Mouse (Mus musculus) lung, embryonic 14.5 days (tissue): ENCODE data around the gene Evpl. TPM values are rescaled to one million over a fixed set of nuclear protein-coding genes. Genes with fewer than 3 reads are reported as not detected.

Source experiments
- ATAC-seq: fragments of 200-750 bp; cut with Nextera tagmentation; 2 replicates; pipeline ENCODE4 v1.8.0; 2017; ENCODE audit warnings: mild to moderate bottlenecking, moderate TSS enrichment, moderate library complexity; ENCODE audit not compliant: insufficient read depth
- DNase-seq: peaks from one replicate; pipeline ENCODE4 v3.0.0-alpha.2; 2015
- H3K27ac ChIP-seq: fragments of 300-500 bp; sonication (generic); 2 replicates; pipeline ENCODE4 v1.5.1; 2014; ENCODE audit warnings: low read depth, mild to moderate bottlenecking, moderate library complexity
- H3K27me3 ChIP-seq: fragments of 300-500 bp; sonication (generic); 2 replicates; pipeline ENCODE4 v1.6.1; 2014; ENCODE audit warnings: low read length, control low read depth; ENCODE audit not compliant: insufficient read depth
- H3K36me3 ChIP-seq: fragments of 300-500 bp; sonication (generic); 2 replicates; pipeline ENCODE4 v1.6.1; 2014; ENCODE audit warnings: control low read depth; ENCODE audit not compliant: insufficient read depth
- H3K4me1 ChIP-seq: fragments of 300-500 bp; sonication (generic); 2 replicates; pipeline ENCODE4 v1.6.1; 2014; ENCODE audit warnings: antibody characterized with exemption, control low read depth; ENCODE audit not compliant: insufficient read depth
- H3K4me2 ChIP-seq: fragments of 300-500 bp; sonication (generic); 2 replicates; pipeline ENCODE4 v1.6.1; 2014; ENCODE audit warnings: mild to moderate bottlenecking
- H3K4me3 ChIP-seq: fragments of 300-500 bp; sonication (generic); 2 replicates; pipeline ENCODE4 v1.5.1; 2014; ENCODE audit warnings: low read depth, low read length
- H3K9ac ChIP-seq: fragments of 300-500 bp; sonication (generic); 2 replicates; pipeline ENCODE4 v1.6.1; 2014
- H3K9me3 ChIP-seq: fragments of 300-500 bp; sonication (generic); 2 replicates; pipeline ENCODE4 v1.6.1; 2016; ENCODE audit warnings: low read depth, low read length, control low read depth
- CTCF ChIP-seq: IDR thresholded peaks from 2 replicates; pipeline ENCODE4 v1.5.1; 2016; ENCODE audit warnings: antibody characterized with exemption, low read depth
- WGBS: fragments of 180-500 bp; shearing (Covaris S2); extraction: QIAGEN DNeasy Blood & Tissue Kit; methylation state at CpG from one replicate; pipeline ENCODE4 v1.1.7; 2014; 5-methylcytosine and 5-hydroxymethylcytosine counted together
- polyA plus RNA-seq: library from polyadenylated mRNA; unstranded; fragments of >200 nt; fragmentation: Nextera tagmentation; extraction: Ambion mirVana; gene quantifications from 2 replicates; pipeline ENCODE4 v1.2.1, GENCODE M21; 2014

Gene Evpl
- 4.4 and 4.8 TPM in 2 replicates for polyA plus RNA-seq

DNA sequence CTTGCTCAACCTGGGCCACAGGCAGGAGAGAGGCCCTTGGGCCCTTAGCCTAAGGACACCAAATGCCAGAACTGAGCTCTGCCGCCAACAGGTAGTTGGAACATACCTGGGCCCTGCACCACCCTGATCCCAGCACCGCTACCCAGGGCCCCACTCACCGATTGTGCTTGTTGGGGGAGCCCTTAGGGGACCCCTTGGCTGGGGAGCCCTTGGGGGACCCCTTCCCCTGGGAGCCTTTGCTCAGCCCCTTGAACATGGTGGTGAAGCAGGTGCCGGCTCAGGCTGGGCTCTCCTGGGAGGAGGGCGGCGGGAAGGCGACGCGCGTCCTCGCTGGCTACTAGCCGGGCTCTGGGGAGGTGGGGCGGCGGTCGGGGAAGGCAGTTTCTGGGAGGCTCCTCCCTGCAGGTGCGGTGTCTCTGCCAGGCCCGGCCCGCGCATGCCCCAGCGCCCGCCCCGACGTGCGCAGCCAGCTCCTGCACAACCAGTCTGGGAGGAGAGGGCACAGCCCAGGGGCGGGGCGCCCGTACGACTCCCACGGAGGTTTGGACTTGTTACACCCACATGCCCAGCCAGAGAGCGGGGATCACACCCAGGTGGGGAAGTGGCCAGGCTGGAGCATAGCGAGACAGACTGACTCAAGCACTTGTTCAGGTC, at the start of gene Evpl:
Evpl (minus strand) TSS at position 336 of the 654 bp plus-strand sequence.
- H3K4me1 ChIP-seq, result no peaks in the 10 kb centered on the region
- H3K4me2 ChIP-seq, result peak within 1 kb of the TSS; percentile 60
- DNase-seq (peak; percentile 79), ATAC-seq (peak; percentile 91)
- peak within 1 kb of the TSS; percentile 27 for H3K4me3 ChIP-seq
- 0 out of 2 replicates have a peak, but pooled peaks cover under 1% of the 10 kb centered on the region for H3K36me3 ChIP-seq
- WGBS, result 10% methylated on average over 31 of the region's 31 CpGs
- TF ChIP-seq CTCF, result no peak
- no peaks in the 10 kb centered on the region for H3K9me3 ChIP-seq
- peak within 1 kb of the TSS; percentile 47; the same call in 1 of the 2 replicates for H3K27ac ChIP-seq
- peak within 1 kb of the TSS; percentile 42; the same call in 1 of the 2 replicates for H3K9ac ChIP-seq
- peaks cover 20% of the 10 kb centered on the region; the same call in 1 of the 2 replicates for H3K27me3 ChIP-seq

DNA sequence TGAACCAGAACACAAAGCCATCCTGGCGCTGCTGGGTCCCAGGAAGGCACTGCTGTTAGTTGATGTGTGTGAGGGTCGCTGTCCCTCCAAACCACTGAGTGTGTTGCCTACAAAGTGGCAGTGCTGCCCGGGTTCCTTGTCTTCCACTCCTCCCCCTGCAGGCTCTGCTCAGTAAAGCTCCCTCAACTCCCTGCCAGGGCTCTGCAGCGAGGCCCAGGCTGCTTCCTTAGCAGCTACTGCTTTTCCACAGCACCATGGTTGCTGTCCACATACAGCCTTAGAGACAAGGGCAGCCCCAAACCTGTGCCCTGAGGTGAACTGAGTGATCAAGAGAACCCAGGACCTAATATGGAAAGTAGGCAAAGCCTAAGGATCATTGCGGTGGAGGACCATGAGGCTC, 49.5 kb upstream of the Evpl start:
- Histone ChIP-seq H3K27me3 (peaks cover 23% of the 10 kb centered on the region), H3K9me3 (no peaks in the 10 kb centered on the region), H3K4me3 (no peak overlapping the region), H3K9ac (no peak overlapping the region), H3K36me3 (peaks cover 50% of the 10 kb centered on the region), H3K4me2 (no peak overlapping the region), H3K27ac (no peak overlapping the region), H3K4me1 (no peaks in the 10 kb centered on the region)
- ATAC-seq, result no peak
- no peak for DNase-seq
- no peak for TF ChIP-seq CTCF
- 67% methylated on average over 5 of the region's 5 CpGs for WGBS

DNA sequence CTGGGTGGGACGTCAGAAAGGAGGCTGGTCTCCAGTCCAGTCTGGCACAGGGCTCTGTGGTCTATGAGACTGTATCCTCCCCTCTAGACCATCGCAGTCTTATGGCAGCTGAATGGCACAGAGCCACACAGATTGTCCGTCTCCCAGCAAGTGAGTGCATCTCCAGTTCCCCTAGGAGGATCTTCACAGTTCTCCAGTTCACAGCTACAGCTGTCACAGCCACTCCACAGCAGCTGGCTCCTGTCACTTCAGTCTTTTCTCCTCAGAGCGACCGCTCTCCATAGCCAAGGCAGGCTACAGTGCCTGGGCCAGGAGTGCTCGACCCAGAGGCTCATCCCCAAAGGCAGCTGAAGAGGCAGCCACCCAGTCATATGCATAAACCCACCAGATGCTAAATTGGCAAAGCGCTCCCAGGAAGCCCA, 47.9 kb upstream of the Evpl start:
- peak; percentile 90 for DNase-seq
- Histone ChIP-seq H3K9me3 (no peaks in the 10 kb centered on the region), H3K36me3 (peaks cover 35% of the 10 kb centered on the region), H3K27me3 (peaks cover 39% of the 10 kb centered on the region), H3K27ac (no peak overlapping the region; the same call in 1 of the 2 replicates), H3K9ac (no peak overlapping the region), H3K4me3 (no peak overlapping the region), H3K4me2 (no peak overlapping the region), H3K4me1 (no peaks in the 10 kb centered on the region)
- 31% methylated on average over 7 of the region's 7 CpGs for WGBS
- ATAC-seq, result peak; percentile 90
- no peak for TF ChIP-seq CTCF

DNA sequence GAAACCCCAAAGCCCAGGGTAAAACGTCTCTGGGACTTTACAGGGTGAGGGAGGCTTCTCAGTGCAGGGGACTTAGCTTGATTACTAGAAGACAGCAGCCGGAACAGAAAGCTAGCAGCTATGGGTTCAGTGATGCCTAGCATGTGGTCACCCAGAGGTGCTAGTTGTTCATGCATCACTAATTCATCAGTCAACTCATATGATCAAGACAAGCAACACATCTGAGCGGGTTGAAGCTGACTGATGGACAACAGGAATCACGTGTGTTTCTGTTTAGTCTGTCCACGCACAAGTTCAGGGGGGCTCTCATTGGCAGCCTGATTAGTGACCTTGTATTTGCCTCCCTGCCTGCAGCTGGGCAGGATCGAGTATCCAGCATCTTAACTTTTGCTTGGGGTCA, 46.1 kb upstream of the Evpl start:
- 36% methylated on average over 6 of the region's 6 CpGs for WGBS
- peaks cover 48% of the 10 kb centered on the region for H3K27me3 ChIP-seq
- no peak overlapping the region for H3K27ac ChIP-seq
- ATAC-seq (no peak), DNase-seq (no peak)
- H3K4me3 ChIP-seq, result no peak overlapping the region
- no peak for TF ChIP-seq CTCF
- peaks cover 18% of the 10 kb centered on the region for H3K36me3 ChIP-seq
- H3K4me1 ChIP-seq, result no peaks in the 10 kb centered on the region
- H3K9me3 ChIP-seq, result no peaks in the 10 kb centered on the region
- no peak overlapping the region for H3K4me2 ChIP-seq
- no peak overlapping the region for H3K9ac ChIP-seq

DNA sequence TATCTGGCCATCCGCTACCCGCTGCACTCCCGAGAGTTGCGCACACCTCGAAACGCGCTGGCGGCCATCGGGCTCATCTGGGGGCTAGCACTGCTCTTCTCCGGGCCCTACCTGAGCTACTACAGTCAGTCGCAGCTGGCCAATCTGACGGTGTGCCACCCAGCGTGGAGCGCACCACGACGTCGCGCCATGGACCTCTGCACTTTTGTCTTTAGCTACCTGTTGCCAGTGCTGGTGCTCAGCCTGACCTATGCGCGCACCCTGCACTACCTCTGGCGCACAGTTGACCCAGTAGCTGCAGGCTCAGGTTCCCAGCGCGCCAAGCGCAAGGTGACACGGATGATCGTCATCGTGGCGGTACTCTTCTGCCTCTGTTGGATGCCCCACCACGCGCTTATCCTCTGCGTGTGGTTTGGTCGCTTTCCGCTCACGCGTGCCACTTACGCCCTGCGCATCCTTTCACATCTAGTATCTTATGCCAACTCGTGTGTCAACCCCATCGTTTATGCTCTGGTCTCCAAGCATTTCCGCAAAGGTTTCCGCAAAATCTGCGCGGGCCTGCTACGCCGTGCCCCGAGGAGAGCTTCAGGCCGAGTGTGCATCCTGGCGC, 45.1 kb upstream of the Evpl start:
- Histone ChIP-seq H3K4me3 (no peak overlapping the region), H3K27me3 (peaks cover 48% of the 10 kb centered on the region), H3K4me2 (no peak overlapping the region), H3K4me1 (no peaks in the 10 kb centered on the region), H3K36me3 (peaks cover 8% of the 10 kb centered on the region), H3K9ac (no peak overlapping the region), H3K9me3 (no peaks in the 10 kb centered on the region), H3K27ac (no peak overlapping the region)
- no peak for TF ChIP-seq CTCF
- DNase-seq (no peak), ATAC-seq (no peak)
- WGBS, result 10% methylated on average over 48 of the region's 48 CpGs

DNA sequence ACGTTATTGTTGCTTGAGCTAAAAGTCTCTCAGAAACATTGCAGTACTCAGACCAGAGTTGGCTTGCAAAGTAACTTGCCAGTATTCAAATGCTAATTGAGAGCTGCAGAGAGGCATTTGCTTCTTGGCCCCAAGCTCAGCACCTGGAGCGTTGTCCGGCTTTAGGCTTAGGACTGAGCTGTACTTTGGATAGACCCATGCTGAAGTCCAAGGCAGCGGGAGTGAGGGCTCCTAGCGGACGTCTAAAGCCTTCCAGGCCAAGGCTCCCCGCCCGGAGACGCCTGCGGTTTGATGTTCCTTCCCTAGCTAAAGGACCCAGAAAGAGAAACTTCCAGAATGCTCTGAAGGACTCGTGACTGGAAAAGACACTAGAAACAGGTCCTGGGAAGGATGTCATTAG, 44.2 kb upstream of the Evpl start:
- TF ChIP-seq CTCF, result peak; percentile 41
- H3K36me3 ChIP-seq, result no peaks in the 10 kb centered on the region
- 0 out of 2 replicates have a peak overlapping the region, but pooled peaks have one; percentile 54 for H3K4me2 ChIP-seq
- DNase-seq, result peak; percentile 71
- ATAC-seq, result no peak
- H3K27me3 ChIP-seq, result peaks cover 48% of the 10 kb centered on the region
- no peak overlapping the region for H3K9ac ChIP-seq
- no peaks in the 10 kb centered on the region for H3K4me1 ChIP-seq
- no peak overlapping the region for H3K27ac ChIP-seq
- 4% methylated on average over 11 of the region's 11 CpGs for WGBS
- H3K4me3 ChIP-seq, result peak overlapping the region; percentile 28; the same call in 1 of the 2 replicates
- H3K9me3 ChIP-seq, result no peaks in the 10 kb centered on the region

DNA sequence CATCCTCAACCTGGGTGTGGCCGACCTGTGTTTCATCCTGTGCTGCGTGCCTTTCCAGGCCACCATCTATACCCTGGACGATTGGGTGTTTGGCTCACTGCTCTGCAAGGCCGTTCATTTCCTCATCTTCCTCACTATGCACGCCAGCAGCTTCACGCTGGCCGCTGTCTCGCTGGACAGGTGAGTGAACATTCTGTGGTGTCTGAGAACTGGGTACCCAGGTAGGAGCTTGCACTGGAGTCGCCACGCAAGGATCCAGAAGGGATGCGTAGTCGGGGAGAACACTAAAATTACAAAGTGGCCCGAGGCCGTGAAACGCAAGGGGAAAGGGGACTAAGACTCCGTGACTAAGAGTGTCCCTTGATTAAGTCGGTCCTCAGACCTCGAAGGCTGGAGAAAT, 43.8 kb upstream of the Evpl start:
- Histone ChIP-seq H3K27me3 (peaks cover 48% of the 10 kb centered on the region), H3K4me2 (peak overlapping the region; percentile 54), H3K9ac (no peak overlapping the region; the same call in 1 of the 2 replicates), H3K36me3 (no peaks in the 10 kb centered on the region), H3K4me3 (peak overlapping the region; percentile 28), H3K9me3 (no peaks in the 10 kb centered on the region), H3K27ac (no peak overlapping the region), H3K4me1 (no peaks in the 10 kb centered on the region)
- WGBS, result 4% methylated on average over 18 of the region's 18 CpGs
- TF ChIP-seq CTCF, result no peak
- DNase-seq, result no peak
- no peak for ATAC-seq
